Mouse (Mus musculus) spleen, adult 2 months (tissue): Measurements from ENCODE around the gene Jmy.

Experiments used
- CTCF ChIP-seq: fragments of 200-500 bp; IDR thresholded peaks from 2 replicates; pipeline ENCODE4 v1.5.1; 2011; ENCODE audit warnings: mild to moderate bottlenecking, inconsistent platforms; ENCODE audit not compliant: insufficient read depth, insufficient read length, insufficient replicate concordance; ENCODE audit errors: extremely low read depth
- POLR2A ChIP-seq: fragments of 200-500 bp; IDR thresholded peaks from 2 replicates; pipeline ENCODE4 v1.6.1; 2011; ENCODE audit warnings: low read depth, low read length, inconsistent platforms

DNA sequence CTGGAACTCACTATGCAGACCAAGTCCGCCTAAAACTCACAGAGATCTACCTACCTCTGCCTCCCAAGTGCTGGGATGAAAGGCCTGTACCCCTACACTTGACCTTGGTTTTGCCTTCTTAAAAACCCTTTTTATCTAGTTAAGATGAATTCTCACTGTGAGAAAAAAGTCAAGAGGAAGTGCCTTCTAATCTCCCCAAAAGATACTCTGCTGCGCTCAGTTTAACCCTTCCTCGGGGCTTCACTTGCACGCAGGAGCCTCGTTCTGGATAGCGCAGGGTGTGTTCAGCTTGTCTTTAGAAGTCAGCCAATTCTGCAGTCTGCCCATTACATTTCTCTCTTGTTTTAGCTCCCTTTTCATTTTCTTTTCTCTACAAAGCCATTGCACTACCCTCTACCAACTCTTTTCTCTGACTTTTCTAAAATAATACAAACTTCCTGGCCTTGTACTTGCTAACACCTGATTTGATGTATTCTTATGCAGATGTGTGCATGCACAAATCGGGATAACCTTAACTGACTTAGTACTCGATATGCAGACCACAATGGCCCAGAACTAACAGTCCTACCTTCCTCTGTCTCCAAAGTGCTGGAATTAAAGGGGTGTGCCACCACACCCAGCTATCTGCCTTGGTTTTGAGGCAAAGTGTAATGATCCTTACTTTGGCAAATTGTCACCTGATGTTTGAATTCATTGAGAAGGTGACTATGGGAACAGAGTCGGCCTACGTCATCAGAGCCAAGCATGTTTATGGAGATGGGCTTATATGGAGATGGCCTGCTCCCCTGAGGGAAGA, 14.6 kb upstream of the Jmy start:
- no peak for TF ChIP-seq CTCF
- no peak for TF ChIP-seq POLR2A
